Mouse (Mus musculus) v-Abl transformed pro-B cells (cell line): Measurements from ENCODE around the gene Cmip.

Source experiments
- in situ Hi-C, 2 experiments: fragments of 400-800 bp; cut with MboI; formaldehyde crosslinking; loops; one replicate each; pipeline ENCODE4 v1.15.1; 2025; ENCODE audit not compliant: unreplicated experiment in 2 of 2

Gene Cmip

DNA sequence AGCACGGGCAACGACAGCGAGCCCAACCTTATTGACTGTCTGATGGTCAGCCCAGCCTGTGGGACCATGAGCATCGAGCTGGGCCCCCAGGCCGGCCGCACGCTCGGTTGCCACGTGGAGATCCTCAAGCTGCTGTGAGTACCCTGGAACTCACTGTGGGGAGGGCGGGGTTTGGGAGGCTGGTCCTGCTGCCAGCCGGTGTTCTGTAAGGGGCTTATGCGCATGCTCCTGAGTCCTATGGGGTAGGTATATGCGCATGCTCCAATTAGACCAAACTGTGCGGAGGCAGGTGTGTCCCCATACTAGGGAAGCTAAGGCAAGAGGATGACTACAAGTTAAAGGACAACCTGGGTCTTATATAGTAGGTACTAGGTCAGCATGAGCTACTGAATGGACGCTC is 179.9 kb downstream of the Cmip start:
- in situ Hi-C loops = no loop called here

DNA sequence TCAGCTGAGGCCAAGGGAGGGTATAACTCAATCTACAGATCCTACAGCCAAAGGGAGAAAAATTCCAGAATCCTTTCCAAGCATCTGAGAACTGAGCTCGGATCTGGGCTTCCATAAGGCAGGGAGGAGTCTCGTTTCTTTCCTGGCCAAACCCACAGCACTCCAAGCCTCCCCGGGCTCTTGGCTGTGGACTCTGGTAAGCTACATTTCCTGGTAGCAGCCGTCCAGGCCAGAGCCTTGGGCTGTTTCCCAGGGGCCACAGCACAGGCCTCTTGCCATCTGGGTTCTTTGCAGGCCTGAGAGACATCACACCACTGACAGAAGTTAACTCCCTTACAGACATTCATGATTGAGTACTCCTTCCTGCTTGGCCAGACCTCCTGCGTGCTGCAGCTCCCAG is 180.8 kb downstream of the Cmip start:
- in situ Hi-C loops = no loop called here

DNA sequence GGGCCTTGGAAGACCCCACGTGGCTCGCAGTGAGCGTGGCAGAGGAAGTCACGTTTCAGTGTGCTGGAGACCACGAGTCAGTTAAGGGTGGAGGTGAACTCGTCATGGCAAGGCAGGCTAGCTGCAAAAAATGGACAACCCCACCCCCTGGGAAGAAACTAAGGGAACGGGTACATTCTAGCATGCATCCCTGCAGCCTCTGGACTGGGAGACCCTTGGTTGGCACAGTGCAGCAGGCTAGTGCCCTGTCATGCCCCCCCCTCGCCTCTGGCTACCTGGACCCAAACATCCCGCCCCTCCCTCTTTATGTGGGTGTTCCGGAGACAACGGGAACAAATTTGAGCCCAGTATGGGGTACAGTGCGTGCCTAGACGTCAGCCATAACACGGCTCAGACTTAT is 183.5 kb downstream of the Cmip start:
- in situ Hi-C loops = no loop called here

DNA sequence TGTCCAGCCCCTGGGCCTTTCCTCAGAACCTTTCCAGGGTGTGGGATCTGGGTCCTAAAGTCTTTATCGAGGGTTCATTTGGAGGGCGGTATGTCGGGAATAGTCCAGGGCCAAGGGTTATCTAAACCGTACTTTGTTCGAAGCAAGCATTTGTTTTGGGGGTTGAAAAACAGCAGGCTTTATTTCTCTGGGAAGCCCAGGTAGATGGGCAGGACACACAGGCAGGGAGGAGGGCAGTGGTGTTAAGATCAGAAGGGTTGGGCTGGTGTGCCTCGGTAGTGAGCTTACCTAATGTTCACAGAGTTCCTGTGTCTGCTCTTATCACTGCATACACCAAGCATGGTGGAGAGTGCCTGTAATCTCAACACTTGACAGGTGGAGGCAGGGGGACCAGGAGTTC is 183.9 kb downstream of the Cmip start:
- in situ Hi-C loops = no loop called here

DNA sequence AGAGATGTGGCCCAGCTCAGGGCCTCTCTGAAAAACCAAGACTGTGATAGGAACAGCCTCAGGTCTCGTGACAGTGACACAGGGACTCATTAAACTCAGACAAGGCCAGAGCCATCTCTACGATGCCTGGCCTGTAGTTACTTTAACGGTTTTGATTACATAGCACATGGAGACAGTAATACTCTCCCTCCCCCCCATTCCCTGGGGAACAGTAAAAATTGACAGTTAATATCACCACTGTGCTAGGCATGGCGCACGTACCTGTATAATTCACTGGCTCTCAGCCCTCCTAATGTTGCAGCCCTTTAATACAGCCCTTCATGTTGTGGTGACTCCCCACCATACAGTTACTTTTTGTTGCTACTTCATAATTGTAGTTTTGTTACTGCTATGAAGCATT is 188.6 kb downstream of the Cmip start:
- in situ Hi-C loops = no loop called here

DNA sequence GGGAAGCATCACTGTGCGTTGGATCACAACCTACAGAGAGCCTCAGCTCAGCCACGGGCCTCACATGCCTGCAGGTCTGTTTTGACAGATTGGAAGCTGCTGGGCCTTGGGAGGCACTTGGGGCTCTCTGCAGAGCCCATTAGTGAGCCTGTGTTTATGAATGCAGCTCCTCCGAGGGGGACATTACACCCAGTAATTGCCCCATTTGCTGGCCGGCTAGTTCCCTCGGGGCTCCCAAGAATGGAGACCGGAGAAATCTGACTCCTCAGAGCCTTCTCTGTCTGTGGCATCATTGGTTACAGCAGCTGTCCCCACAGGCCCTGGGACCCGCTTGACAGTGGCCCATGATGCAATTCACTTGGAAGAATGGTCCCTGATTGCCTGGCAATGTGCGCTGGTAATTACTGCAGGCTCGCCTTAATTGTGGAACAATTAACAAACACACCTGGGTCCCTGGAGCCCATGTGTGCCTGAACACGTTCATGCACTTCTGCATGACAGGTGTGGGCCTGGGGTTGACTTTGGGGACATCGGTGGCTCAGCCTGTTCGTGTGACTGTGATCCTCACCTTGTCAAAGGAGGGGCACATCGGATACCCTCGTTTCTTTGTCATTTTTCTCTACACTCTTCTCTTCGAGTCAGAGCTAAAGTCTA is 189.6 kb downstream of the Cmip start:
- in situ Hi-C loops = no loop called here

DNA sequence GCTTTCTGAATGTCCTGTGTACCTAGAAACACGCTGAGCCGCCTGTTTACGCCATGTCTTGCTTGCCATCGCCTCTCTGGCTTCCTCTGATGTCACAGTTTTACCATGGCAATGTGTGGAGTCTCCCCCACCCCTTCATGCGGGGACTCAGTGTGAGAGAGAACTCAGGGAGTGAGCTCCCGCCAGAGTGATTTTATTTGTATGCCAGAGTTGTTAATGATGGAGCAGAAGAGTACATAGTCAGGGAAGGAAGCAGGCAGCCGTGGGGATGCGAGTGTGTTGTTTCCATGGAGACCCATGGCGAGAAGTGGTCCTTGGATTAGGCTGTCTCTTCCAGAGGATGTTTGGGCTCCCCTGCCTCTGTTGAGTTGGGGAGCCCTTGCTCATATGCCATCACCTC is 194.2 kb downstream of the Cmip start:
- in situ Hi-C loops = no loop called here

DNA sequence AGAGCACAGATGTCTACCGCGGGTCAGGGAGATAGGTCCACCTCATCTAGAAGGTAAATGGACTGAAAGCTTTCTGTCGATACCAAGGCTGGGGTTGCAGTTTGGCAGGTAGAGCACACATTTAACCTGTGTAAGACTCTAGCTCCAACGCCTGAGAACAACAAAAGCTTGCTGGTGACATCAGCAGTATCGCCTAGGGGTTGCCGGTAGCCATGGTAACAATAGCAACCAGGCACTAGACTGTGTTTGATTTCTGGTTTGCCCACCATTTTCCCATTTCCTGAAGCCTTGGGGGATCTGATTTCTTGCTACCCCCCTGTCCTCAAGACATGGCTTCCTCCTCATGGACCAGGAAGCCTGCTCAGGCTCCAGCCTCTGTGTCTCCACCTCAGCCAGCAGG is 197.1 kb downstream of the Cmip start:
- in situ Hi-C loops = no loop called here

DNA sequence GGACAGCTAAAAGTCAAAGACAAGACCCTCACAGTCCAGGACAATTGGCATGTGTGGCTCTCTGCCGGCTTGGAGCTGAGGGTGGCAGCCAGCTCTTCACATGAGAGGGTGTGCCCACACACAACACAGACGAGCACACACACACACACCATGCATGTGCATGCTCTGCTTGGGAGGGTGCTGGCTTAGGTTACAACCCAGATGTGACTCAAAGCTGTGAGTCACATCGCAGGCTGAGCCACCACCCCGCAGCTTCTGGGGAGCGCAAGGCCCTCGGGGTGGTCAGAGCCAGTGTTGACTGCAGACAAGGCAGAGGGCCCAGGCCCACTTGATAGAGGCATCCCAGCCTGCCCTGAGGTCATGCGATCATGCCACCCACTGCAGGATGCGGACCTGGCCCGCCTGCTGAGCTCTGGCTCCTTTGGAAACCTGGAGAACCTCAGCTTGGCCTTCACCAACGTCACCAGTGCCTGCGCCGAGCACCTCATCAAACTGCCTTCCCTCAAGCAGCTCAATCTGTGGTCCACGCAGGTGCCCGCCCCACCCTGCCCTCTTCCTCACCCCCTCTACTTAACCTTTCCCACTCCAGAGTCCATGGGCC is 197.8 kb downstream of the Cmip start:
- in situ Hi-C loops = no loop called here

DNA sequence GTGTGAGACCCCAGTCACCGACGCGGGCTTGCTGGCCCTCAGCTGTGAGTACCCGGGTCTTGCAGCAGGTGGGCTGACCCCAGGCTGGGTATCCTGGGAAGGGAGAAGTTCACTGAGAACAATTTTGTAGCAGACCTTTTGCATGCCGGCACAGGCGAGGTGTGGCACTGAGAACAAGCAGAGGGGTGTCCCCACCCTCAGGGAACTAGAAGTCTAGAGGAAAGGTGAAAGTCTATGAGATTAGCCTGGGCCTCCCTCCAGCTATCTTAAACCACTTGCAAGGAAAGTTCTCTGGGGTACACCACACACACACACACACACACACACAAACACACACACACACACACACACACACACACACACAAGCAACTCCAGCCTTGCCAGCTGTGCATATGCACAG is 198.8 kb downstream of the Cmip start:
- in situ Hi-C loops = no loop called here

DNA sequence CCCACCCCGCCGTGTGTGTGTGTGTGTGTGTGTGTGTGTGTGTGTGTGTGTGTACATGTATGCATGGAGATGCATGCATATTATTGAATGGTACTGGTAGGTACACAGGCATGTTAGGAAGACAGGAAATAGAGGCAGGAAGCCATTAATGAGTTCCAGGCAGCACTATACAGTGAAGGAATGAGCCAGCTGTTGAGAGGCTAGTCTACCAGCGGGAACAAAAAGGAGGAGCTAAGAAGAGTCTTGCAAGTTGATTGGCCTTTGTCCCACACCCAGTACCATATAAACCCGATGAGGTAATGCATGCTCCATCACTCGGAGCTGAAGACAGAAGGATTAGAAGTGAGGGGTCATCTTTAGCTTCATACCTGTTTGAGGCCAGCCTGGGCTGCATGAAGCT is 201.6 kb downstream of the Cmip start:
- in situ Hi-C loops = no loop called here

DNA sequence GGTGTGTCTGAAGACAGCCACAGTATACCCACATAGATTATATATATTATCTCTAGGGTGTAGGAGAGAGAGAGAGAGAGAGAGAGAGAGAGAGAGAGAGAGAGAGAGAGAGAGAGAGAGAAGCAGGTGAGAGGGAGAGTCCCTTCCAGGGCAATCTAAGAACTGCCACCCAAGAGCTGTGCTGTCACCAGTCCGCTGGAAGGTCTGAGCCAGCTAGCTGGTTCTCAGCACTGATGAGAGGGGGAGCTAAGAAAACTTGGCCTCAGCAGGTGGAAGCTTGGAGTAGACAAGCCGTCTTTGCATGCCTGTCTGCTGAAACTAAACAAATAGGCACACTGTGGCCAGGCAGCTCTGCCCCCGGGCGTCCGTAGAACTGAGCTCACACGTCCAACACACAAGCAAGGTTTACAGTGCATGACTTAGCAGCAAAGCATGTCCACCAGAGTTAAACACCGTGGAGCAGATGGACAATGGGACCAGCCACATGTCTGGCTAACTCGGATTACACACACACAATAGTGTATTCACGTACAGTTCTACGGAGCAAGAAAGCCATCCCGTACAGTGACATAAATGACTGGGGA is 205.9 kb downstream of the Cmip start:
- in situ Hi-C loops = loop anchor here in 1 of 2 experiments (5.0 kb wide), 1 partner anchor 85 kb away; no protein-coding TSS in a partner anchor

DNA sequence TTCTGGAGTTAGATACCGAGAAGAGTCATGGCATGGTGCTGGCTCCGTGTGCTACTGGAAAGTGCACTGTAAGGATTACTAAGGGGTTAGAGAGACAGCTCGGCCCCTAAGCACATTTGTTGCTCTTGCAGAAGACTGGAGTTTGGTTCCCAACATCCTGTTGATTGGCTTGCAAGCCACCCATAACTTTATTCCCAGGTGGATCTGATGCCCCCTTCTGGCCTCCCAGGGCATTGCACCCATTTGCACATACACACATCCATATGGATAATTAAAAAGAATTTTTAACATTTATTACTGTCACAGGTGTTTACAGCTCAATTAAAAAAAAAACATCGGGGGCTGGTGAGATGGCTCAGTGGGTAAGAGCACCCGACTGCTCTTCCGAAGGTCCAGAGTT is 207.7 kb downstream of the Cmip start:
- in situ Hi-C loops = loop anchor here in 1 of 2 experiments (5.0 kb wide), 1 partner anchor 87 kb away; no protein-coding TSS in a partner anchor

DNA sequence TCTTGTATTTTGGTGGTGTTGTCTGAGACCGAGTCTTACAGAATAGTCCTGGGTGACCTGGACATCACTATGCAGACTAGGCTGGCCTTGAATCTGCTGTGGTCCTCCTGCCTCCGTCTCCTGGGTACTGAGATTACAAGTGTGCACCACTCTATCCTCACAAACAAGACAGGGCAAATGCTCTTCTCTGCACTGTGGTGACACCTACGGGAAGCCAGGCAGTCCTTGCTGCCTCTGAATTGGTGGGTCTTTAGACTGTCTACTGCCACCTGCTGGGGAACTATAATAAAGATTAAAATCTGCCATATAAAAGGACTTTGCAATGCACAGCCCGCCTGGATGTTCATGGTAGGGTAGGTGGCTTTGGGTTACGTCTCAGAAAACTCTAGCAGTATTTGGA is 208.4 kb downstream of the Cmip start:
- in situ Hi-C loops = loop anchor here in 1 of 2 experiments (5.0 kb wide), 1 partner anchor 268 kb away; no protein-coding TSS in a partner anchor

DNA sequence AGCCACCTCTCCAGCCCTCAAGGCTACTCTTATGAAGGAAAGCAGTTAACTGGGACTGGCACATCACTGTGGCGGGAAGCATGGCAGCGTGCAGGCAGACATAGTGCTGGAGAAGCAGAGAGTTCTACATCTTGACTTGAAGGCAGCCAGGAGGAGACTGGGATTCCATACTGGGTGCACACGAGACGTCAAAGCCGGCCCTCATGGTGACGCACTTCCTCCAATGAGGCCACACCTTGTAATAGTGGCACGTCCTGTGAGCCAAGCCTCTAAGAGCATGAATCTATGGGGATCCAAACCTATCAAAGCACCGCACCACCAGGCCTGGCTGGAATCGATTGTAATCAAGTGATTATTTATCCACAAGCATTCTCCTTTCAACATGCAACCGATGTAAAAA is 210.6 kb downstream of the Cmip start:
- in situ Hi-C loops = loop anchor here in 1 of 2 experiments (5.0 kb wide), 1 partner anchor 270 kb away; no protein-coding TSS in a partner anchor

DNA sequence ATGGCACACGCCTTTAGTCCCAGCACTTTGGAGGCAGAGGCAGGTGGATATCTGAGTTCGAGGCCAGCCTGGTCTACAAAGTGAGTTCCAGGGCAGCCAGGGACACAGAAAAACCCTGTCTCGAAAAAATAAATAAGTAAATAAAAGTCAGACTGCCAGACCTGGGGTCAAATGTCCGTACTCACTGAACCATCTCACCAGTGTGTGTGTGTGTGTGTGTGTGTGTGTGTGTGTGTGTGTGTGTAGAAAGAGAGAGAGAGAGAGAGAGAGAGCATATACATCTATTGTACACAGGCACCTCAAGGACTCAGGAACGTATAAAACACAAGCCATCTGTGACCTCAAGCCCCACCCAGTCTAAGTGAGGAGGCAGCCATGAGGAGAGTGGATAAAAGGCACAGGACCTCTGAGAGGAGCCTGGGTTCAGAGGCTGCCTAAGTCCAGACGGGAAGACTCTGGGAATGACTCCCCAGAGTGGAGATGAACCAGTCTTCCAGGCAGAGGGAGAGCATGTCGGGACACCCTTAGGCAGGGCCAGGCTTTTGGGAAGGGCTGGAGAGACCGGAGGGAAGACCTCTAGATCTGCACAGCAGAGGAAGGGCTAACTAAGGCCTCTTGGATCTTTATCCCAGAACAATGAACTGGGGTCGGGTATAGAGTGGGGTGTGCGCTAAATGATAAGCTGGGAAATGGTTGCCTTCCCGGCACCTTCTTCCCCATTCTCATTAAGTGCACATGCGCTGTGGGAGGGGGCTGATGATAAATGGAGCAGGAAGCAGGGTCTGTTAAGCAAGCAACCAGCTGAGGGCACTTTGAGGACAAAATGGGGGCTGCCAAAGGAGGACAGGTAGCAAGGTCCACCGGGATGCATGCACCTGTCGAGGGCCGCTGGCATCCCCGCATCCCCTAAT is 212.8 kb downstream of the Cmip start:
- in situ Hi-C loops = loop anchor here (5.0 to 10.0 kb wide), 7 partner anchors 65 to 597 kb away; no protein-coding TSS in a partner anchor

DNA sequence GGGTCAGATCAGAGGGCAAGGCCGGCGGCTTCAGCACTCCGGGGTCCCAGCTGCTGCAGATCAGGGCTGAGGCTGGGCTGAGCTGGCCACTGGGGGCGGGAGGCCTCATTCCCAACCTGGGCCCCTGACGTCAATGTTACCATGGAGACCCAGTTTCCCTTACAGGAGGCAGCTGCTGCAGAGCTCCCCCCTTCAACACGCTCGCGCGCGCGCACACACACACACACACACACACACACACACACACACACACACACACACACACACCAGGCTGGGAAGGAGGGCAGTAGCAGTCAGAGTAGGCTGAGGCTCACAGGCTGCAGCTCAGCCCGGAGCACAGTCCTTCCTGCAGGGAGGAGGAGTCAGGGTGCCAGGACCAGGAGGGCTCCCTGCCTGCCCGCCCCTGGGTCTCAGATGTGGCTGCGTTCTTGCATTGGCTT is 213.5 kb downstream of the Cmip start:
- in situ Hi-C loops = loop anchor here (5.0 to 10.0 kb wide), 7 partner anchors 64 to 598 kb away; no protein-coding TSS in a partner anchor

DNA sequence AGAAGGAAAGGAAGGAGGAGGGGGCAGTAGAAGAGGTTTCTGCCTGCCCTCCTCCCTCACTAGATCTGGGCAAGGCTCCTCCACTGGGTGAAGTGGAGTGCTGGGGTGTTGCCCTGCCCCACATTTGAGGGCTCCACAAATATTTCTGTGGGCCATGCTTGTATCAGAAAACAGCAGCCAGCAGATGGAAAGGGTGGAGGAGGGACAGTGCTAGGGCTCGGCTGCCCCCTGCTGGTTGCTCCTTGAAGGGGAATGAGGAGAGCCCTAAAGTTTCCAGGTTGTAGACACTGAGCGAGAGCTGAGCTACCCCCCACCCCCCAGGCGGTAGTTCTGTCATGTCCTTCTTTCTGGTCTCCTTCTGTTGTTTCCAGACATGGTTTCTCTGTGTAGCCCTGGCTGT is 214.3 kb downstream of the Cmip start:
- in situ Hi-C loops = loop anchor here (5.0 to 10.0 kb wide), 7 partner anchors 64 to 599 kb away; no protein-coding TSS in a partner anchor

DNA sequence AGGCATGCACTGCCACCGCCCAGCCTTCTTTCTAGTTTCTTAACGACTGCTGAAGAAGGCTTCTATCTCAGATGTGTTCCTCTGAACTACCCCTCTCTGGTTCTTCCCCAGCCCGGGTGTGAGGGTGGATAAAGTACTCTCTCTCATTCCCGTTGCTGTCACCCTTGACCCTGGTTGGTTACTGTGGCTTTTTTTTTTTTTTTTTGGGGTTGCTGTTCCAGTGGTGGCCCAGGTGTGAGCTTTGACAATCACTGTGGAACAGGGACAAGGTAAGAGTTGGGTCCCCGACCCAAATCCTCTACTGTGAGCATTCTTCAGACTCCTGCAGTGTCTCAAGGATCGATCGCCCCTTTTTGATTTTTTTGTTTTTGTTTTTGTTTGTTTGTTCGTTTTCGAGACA is 214.8 kb downstream of the Cmip start:
- in situ Hi-C loops = loop anchor here (5.0 to 10.0 kb wide), 7 partner anchors 63 to 599 kb away; no protein-coding TSS in a partner anchor

DNA sequence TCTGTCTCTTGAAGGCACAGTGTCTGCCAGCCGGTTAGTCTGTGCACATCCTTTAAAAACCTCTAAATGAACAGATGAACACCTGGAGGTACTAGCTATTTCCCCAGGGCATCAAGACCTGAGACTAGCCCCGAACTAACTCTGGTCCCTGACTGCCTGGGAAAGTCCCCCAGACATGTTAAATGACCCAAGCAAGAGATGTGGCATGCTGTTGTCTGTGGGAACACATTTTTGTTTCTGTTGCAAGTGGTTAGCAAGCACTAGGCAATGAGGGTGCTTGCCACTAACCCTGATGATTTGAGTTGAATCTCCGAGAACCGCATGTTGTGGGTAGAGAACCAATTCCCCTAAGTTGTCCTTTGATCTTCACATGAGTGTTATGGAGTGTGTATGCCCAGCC is 215.5 kb downstream of the Cmip start:
- in situ Hi-C loops = loop anchor here (5.0 to 10.0 kb wide), 7 partner anchors 62 to 600 kb away; no protein-coding TSS in a partner anchor
